Mouse (Mus musculus) E14TG2a.4 (cell line): ENCODE results near the gene Nup160.

ENCODE experiments used
- CTCF ChIP-seq: conservative IDR thresholded peaks from 2 replicates; pipeline ENCODE4 v1.5.1; 2014; ENCODE audit warnings: low read length
- NANOG ChIP-seq: IDR thresholded peaks from 2 replicates; pipeline ENCODE4 v1.6.1; 2014; ENCODE audit warnings: borderline replicate concordance, low read length, mixed read lengths
- POU5F1 ChIP-seq: IDR thresholded peaks from 2 replicates; pipeline ENCODE4 v1.6.1; 2014; ENCODE audit warnings: low read length, borderline replicate concordance

DNA sequence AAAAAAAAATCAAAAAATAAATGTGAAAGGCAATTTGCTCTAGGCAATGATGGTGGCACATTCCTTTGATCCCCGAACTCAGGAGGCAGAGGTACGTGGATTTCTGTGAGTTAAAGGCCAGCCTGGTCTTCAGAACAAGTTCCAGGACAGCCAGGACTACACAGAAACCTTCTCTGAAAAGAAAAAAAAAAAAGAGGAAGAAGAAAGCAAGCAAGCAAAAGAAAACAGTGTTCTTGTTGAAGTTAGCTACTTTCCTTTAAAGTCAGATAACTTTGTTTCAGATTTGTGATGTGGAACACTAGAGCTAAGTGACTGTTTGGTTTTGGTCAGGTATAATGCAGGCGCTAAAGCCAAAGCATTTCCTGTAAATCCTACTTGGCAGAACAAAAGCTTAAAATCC lies 61.8 kb downstream of the Nup160 start:
- TF ChIP-seq CTCF (no peak), POU5F1 (no peak), NANOG (no peak)
